Mouse (Mus musculus): ENCODE measurements at regions not wholly inside any gene's neighbourhood (a gene's known extent, or its start where the extent isn't known, plus 50 kb on each side); places are given as distances from the start of the nearest gene placed in this dataset.
"Not testable (repeated sequence)": the region's sequence is repeated elsewhere in the genome, so short reads cannot be mapped to it uniquely, and the experiment has no call there.

DNA sequence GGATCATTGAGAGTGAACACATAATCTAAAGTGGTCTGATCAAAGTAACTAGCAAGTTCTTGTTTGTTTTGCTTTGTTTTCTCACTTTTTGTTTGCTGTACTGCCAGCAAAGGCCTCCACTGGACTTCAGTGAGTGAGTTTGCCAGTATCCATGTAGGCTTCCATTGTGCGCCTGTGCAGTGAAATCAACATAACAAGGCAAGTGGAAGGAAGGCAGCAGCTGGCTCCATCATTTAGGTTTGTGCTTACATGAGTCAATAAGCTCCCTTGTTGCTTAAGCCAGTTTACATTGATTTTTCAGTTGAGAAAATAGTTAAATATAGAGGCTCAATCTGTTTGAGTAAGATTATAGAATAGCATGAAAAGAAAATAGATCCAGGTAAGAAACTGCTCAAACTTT, 1255.7 kb upstream of the Nudt12 start:
- H3K36me3 ChIP-seq (ENCODE audit: insufficient read depth, low read length) = no peaks in the 10 kb centered on the region
- no peaks in the 10 kb centered on the region for H3K27me3 ChIP-seq (ENCODE audit: insufficient read depth, low read length)
- no peak for TF ChIP-seq CTCF (IDR thresholded peaks at IDR 0.05)
- H3K4me1 ChIP-seq (ENCODE audit: insufficient read depth, low read length) = no peaks in the 10 kb centered on the region
- no peak overlapping the region for H3K9ac ChIP-seq (replicated peaks; ENCODE audit: low read length, poor library complexity, severe bottlenecking)
- no peak overlapping the region for H3K27ac ChIP-seq (ENCODE audit: low read depth, low read length)
- H3K9me3 ChIP-seq (ENCODE audit: low read length) = no peaks in the 10 kb centered on the region
- ATAC-seq (ENCODE audit: low FRiP score) (no peak), DNase-seq (ENCODE audit: low spot score) (no peak)
- H3K4me3 ChIP-seq (ENCODE audit: low read depth, low read length) = no peak overlapping the region
- no peak overlapping the region for H3K4me2 ChIP-seq (ENCODE audit: low read depth, low read length, poor library complexity, severe bottlenecking)
- WGBS = 75% methylated on average over 1 of the region's 1 CpGs

DNA sequence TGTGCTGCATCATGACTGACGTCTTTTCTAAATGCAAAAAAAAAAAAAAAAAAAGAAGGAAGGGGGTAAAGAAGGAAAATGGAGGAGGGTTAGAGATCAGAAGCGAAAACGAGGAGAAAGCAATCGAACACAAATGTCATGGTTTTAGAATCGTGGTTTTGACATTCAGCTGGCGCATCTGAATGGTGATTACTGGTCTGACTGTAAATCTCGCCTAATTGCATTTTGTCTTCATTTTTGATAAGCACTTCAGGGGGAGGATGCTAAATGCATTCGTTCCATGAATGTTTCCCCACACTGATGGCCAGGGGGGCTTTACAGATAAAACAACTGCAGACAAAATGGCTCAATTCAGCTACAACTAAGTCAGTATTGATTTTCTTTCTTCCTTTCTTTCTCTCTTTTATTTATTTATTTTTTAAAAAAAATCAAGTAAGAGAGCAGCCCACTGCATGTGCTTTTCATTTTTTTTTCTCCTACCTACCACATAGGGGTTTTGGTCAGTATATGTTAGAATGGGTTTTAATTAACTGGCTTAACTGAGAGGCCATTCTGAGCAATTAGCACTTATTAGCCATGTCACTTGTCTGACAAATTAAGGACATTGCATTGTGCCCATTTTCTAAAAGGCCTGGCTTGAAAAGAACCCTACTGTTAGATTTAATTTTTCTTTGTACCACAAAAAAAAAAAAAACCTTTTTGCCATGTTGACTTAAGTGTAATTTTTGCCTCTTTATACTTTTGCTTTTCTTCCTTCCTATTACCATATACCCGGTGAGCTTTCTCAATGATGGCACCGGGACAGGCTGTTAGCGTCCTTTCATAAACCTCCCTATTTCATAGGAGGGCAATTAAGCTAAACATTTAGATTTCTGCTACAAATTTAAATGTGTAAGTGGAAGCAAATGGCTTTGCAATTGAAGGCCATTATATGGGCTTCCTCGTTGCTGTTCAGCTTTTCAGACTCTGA, 1254.4 kb upstream of the Nudt12 start:
- no peak overlapping the region for H3K9ac ChIP-seq (replicated peaks; ENCODE audit: low read length, poor library complexity, severe bottlenecking)
- 67% methylated on average over 12 of the region's 12 CpGs for WGBS
- no peak for DNase-seq (ENCODE audit: low spot score)
- H3K36me3 ChIP-seq (ENCODE audit: insufficient read depth, low read length) = no peaks in the 10 kb centered on the region
- H3K9me3 ChIP-seq (ENCODE audit: low read length) = no peaks in the 10 kb centered on the region
- H3K27me3 ChIP-seq (ENCODE audit: insufficient read depth, low read length) = no peaks in the 10 kb centered on the region
- H3K4me3 ChIP-seq (ENCODE audit: low read depth, low read length) = no peak overlapping the region
- H3K4me1 ChIP-seq (ENCODE audit: insufficient read depth, low read length) = no peaks in the 10 kb centered on the region
- ATAC-seq (ENCODE audit: low FRiP score) = no peak
- H3K27ac ChIP-seq (ENCODE audit: low read depth, low read length) = no peak overlapping the region
- no peak for TF ChIP-seq CTCF (IDR thresholded peaks at IDR 0.05)
- no peak overlapping the region for H3K4me2 ChIP-seq (ENCODE audit: low read depth, low read length, poor library complexity, severe bottlenecking)

- not testable (repeated sequence) for H3K27me3 ChIP-seq (ENCODE audit: insufficient read depth, low read length); ATAC-seq (ENCODE audit: low FRiP score); H3K4me3 ChIP-seq (ENCODE audit: low read depth, low read length)
Measured at GRCm38 (mm10) chr17:60255338-60255737, 1242.2 kb upstream of the Nudt12 start.

DNA sequence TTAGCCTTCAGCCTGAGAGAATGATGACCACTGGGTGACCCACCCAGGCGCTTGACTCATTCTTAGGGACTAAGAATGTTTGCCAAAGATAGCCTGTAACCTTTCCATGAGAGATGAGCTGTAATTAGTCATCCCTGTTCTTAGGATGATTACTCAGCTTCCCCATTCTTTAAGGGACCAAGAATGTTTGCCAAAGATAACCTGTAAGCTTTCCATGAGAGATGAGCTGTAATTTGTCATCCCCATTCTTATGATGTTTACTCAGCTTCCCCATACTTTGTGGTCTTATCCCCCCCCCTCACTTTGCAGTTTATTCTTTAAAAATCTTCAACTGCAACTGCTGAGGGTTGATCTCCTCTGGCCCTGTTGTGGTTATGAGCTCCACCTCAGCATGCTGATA, 1236.8 kb upstream of the Nudt12 start:
- WGBS = 86% methylated on average over 1 of the region's 1 CpGs
- Histone ChIP-seq H3K4me3 (ENCODE audit: low read depth, low read length) (no peak overlapping the region), H3K9ac (replicated peaks; ENCODE audit: low read length, poor library complexity, severe bottlenecking) (no peak overlapping the region), H3K27ac (ENCODE audit: low read depth, low read length) (no peak overlapping the region), H3K36me3 (ENCODE audit: insufficient read depth, low read length) (no peaks in the 10 kb centered on the region), H3K4me1 (ENCODE audit: insufficient read depth, low read length) (no peaks in the 10 kb centered on the region), H3K9me3 (ENCODE audit: low read length) (no peaks in the 10 kb centered on the region), H3K27me3 (ENCODE audit: insufficient read depth, low read length) (no peaks in the 10 kb centered on the region), H3K4me2 (ENCODE audit: low read depth, low read length, poor library complexity, severe bottlenecking) (no peak overlapping the region)
- no peak for ATAC-seq (ENCODE audit: low FRiP score)
- no peak for DNase-seq (ENCODE audit: low spot score)
- TF ChIP-seq CTCF (IDR thresholded peaks at IDR 0.05) = no peak

More at GRCm38 (mm10) chr17:60255338-60255737, 1242.2 kb upstream of the Nudt12 start:
- H3K36me3 ChIP-seq (ENCODE audit: insufficient read depth, low read length); H3K27ac ChIP-seq (ENCODE audit: low read depth, low read length); H3K9ac ChIP-seq (replicated peaks; ENCODE audit: low read length, poor library complexity, severe bottlenecking); H3K4me1 ChIP-seq (ENCODE audit: insufficient read depth, low read length); H3K9me3 ChIP-seq (ENCODE audit: low read length); H3K4me2 ChIP-seq (ENCODE audit: low read depth, low read length, poor library complexity, severe bottlenecking); DNase-seq (ENCODE audit: low spot score): not testable (repeated sequence)

GRCm38 (mm10) chr17:60234519-60234918, 1221.3 kb upstream of the Nudt12 start:
- Histone ChIP-seq H3K4me2 (ENCODE audit: low read depth, low read length, poor library complexity, severe bottlenecking) (no peak overlapping the region), H3K9me3 (ENCODE audit: low read length) (no peaks in the 10 kb centered on the region), H3K27ac (ENCODE audit: low read depth, low read length) (no peak overlapping the region), H3K36me3 (ENCODE audit: insufficient read depth, low read length) (no peaks in the 10 kb centered on the region), H3K4me1 (ENCODE audit: insufficient read depth, low read length) (no peaks in the 10 kb centered on the region), H3K9ac (replicated peaks; ENCODE audit: low read length, poor library complexity, severe bottlenecking) (no peak overlapping the region), H3K27me3 (ENCODE audit: insufficient read depth, low read length) (no peaks in the 10 kb centered on the region), H3K4me3 (ENCODE audit: low read depth, low read length) (no peak overlapping the region)
- no peak for ATAC-seq (ENCODE audit: low FRiP score)
- WGBS = 36% methylated on average over 2 of the region's 2 CpGs
- peak; percentile 7 for DNase-seq (ENCODE audit: low spot score)
- TF ChIP-seq CTCF (IDR thresholded peaks at IDR 0.05) = no peak

DNA sequence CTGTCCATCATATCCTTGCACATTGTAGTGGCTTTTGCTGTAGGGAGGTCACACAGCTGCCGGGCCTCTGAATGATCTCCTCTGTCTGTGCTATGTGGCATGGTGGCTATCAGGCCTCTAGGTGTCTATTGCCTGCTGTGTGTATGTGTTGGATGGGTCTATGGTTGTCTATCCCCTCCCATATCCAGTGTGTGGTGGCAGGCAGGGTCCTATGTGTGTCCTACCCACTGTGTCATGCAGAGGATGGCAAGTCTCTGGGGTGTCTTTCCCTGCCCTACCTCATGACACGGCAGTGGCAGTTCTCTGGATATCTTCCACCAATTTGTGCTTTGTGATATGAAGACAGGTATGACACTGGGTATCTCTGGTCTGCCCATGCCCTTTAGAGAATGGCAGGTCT, 1183.8 kb upstream of the Nudt12 start:
- 94% methylated on average over 2 of the region's 2 CpGs for WGBS
- no peak overlapping the region for H3K4me3 ChIP-seq (ENCODE audit: low read depth, low read length)
- H3K27ac ChIP-seq (ENCODE audit: low read depth, low read length) = no peak overlapping the region
- no peaks in the 10 kb centered on the region for H3K9me3 ChIP-seq (ENCODE audit: low read length)
- no peaks in the 10 kb centered on the region for H3K27me3 ChIP-seq (ENCODE audit: insufficient read depth, low read length)
- H3K36me3 ChIP-seq (ENCODE audit: insufficient read depth, low read length) = no peaks in the 10 kb centered on the region
- H3K9ac ChIP-seq (replicated peaks; ENCODE audit: low read length, poor library complexity, severe bottlenecking) = no peak overlapping the region
- no peaks in the 10 kb centered on the region for H3K4me1 ChIP-seq (ENCODE audit: insufficient read depth, low read length)
- ATAC-seq (ENCODE audit: low FRiP score) (no peak), DNase-seq (ENCODE audit: low spot score) (no peak)
- no peak overlapping the region for H3K4me2 ChIP-seq (ENCODE audit: low read depth, low read length, poor library complexity, severe bottlenecking)
- no peak for TF ChIP-seq CTCF (IDR thresholded peaks at IDR 0.05)
